In the genomic region with DNA sequence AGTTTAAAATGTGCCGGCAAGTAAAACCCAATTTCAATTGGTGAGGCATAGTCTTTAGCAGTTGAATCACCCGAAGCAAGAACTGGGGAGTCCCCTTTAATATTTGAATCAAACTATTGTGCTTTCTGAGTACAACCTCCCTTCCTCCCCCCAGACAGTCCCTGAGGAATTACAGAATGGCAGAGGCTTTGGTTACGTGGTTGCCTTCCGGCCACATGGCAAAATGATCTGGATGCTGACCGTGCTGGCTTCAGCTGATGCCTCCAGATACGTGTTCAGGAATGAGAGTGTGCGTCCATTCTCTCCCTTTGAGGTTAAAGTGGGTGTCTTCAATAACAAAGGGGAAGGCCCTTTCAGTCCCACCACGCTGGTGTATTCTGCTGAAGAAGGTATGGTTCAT, we compare ENCODE assay signal across 25 mouse cellular contexts.
"Had no signal": no experiment of that assay in that cellular context is flagged by ENCODE, and none has a peak within 500 bp of the region (broad histone marks: within the 10 kb centered on the region; RNA-seq: fewer than 3 reads in every experiment).

No protein-coding gene starts in this region.

- ATAC-seq: intestine, postnatal 0 days; liver, postnatal 0 days; lung, postnatal 0 days had no signal

- H3K9ac ChIP-seq: limb, embryonic 12.5 days; limb, embryonic 15.5 days; liver, embryonic 14.5 days; liver, postnatal 0 days; lung, embryonic 14.5 days; neural tube, embryonic 12.5 days; neural tube, embryonic 15.5 days; stomach, embryonic 15.5 days had no signal

- H3K27ac ChIP-seq: kidney, postnatal 0 days; layer of hippocampus, adult 2 months; left cerebral cortex, adult 2 months; limb, embryonic 12.5 days; limb, embryonic 15.5 days; liver, embryonic 14.5 days; neural tube, embryonic 12.5 days; neural tube, embryonic 15.5 days; stomach, embryonic 15.5 days had no signal

- H3K4me3 ChIP-seq: layer of hippocampus, adult 2 months; left cerebral cortex, adult 2 months; limb, embryonic 12.5 days; limb, embryonic 15.5 days; neural tube, embryonic 12.5 days; neural tube, embryonic 15.5 days; stomach, embryonic 15.5 days had no signal

- H3K27me3 ChIP-seq: limb, embryonic 12.5 days; limb, embryonic 15.5 days; neural tube, embryonic 12.5 days; neural tube, embryonic 15.5 days; stomach, embryonic 15.5 days had no signal

- H3K36me3 ChIP-seq: limb, embryonic 12.5 days; limb, embryonic 15.5 days; neural tube, embryonic 12.5 days; neural tube, embryonic 15.5 days; stomach, embryonic 15.5 days had no signal

- DNase-seq: kidney, adult 2 months; kidney, postnatal 25 days; layer of hippocampus, postnatal 36 days; left cerebral cortex, postnatal 4 days; liver, postnatal 0 days; lung, embryonic 14.5 days; lung, postnatal 36 days; midbrain, embryonic 14.5 days; right cerebral cortex, adult 18-20 months; right cerebral cortex, postnatal 14 days; right cerebral cortex, postnatal 4 days; thymus, postnatal 25 days had no signal

- H3K4me1 ChIP-seq: limb, embryonic 12.5 days; limb, embryonic 15.5 days; neural tube, embryonic 12.5 days; neural tube, embryonic 15.5 days; stomach, embryonic 15.5 days had no signal

- H3K4me2 ChIP-seq: limb, embryonic 12.5 days; limb, embryonic 15.5 days; liver, embryonic 11.5 days; lung, embryonic 14.5 days; midbrain, embryonic 11.5 days; neural tube, embryonic 12.5 days; neural tube, embryonic 15.5 days; stomach, embryonic 15.5 days had no signal

- H3K9me3 ChIP-seq: limb, embryonic 12.5 days; limb, embryonic 15.5 days; neural tube, embryonic 12.5 days; neural tube, embryonic 15.5 days; stomach, embryonic 15.5 days had no signal
